Mouse (Mus musculus): ENCODE data around the gene Fhit. TPM values are rescaled to one million over a fixed set of nuclear protein-coding genes. Genes with fewer than 3 reads are reported as not detected.

Gene Fhit
- polyA plus RNA-seq, 1 experiment from 2014 or later, result 13.3 TPM

DNA sequence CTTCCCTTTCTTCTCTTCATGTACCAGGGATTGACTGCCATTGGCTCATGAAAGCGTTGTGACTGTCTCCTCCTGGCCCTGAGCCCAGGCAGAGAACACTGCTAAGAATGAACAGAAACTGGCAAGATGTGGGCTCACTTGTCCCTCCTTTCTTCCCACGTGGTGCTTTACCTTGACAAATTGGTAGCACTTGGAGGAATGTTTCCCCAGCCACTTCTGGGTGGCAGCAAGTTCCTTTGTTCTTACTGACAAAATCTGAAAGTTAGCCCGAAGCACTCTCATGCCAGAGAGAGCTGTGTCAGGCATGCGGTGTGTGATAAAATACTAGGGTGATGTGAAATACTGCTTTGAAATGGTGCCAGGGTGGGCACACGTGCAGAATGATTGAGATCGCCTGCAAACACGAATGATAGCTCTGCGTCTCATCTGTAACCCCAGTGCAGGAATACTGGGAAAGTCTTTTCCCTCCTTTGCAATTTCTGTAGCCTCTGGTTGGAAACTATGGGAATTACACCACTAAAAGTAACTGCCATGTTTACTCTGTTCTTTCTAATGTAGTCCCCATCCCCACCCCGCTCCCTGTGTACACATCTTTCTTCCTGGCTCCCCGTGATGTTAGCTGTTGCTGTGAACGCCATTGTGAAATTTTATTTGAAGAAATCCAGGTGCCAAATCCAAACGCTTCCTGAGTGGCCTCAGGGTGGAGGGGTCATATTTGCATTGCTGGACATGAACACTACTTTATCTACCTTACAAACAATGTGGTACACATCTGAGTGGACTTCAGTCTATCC, 1555.1 kb downstream of the Fhit start:
- DNase-seq (ENCODE audit: low spot score), result no peak

GRCm38 (mm10) chr14:9600271-9600670, 1561.6 kb downstream of the Fhit start:
- Histone ChIP-seq H3K4me1 (replicated peaks; ENCODE audit: insufficient read depth, low read length) (no peaks in the 10 kb centered on the region), H3K4me3 (replicated peaks; ENCODE audit: low read depth, low read length) (no peak overlapping the region), H3K4me2 (ENCODE audit: low read length) (no peak overlapping the region), H3K9me3 (replicated peaks; ENCODE audit: low read length) (no peaks in the 10 kb centered on the region), H3K36me3 (ENCODE audit: insufficient read depth, low read length) (no peaks in the 10 kb centered on the region), H3K27ac (no peak overlapping the region), H3K27me3 (ENCODE audit: insufficient read depth, low read length) (no peaks in the 10 kb centered on the region), H3K9ac (ENCODE audit: low read depth, low read length) (no peak overlapping the region)
- ATAC-seq (replicated peaks; ENCODE audit: low FRiP score, low read depth) (no peak), DNase-seq (ENCODE audit: low spot score) (no peak)
- TF ChIP-seq CTCF (IDR thresholded peaks at IDR 0.05; ENCODE audit: low read depth), result no peak

More for the DNA sequence above, 1555.1 kb downstream of the Fhit start:
- H3K27me3 ChIP-seq (ENCODE audit: insufficient read depth, low read length), result no peaks in the 10 kb centered on the region
- no peak overlapping the region for H3K4me3 ChIP-seq (replicated peaks; ENCODE audit: low read depth, low read length)
- 66% methylated on average over 12 of the region's 12 CpGs for WGBS
- H3K36me3 ChIP-seq (ENCODE audit: insufficient read depth, low read length), result no peaks in the 10 kb centered on the region
- no peak overlapping the region for H3K27ac ChIP-seq
- H3K9ac ChIP-seq (ENCODE audit: low read depth, low read length), result no peak overlapping the region
- no peaks in the 10 kb centered on the region for H3K9me3 ChIP-seq (replicated peaks; ENCODE audit: low read length)
- no peaks in the 10 kb centered on the region for H3K4me1 ChIP-seq (replicated peaks; ENCODE audit: insufficient read depth, low read length)
- no peak for TF ChIP-seq CTCF (IDR thresholded peaks at IDR 0.05; ENCODE audit: low read depth)
- no peak overlapping the region for H3K4me2 ChIP-seq (ENCODE audit: low read length)
- no peak for ATAC-seq (replicated peaks; ENCODE audit: low FRiP score, low read depth)

- DNase-seq (ENCODE audit: low spot score), result no peak
- Histone ChIP-seq H3K27ac (no peak overlapping the region), H3K4me2 (ENCODE audit: low read length) (no peak overlapping the region), H3K9ac (ENCODE audit: low read depth, low read length) (no peak overlapping the region), H3K4me1 (replicated peaks; ENCODE audit: insufficient read depth, low read length) (no peaks in the 10 kb centered on the region), H3K4me3 (replicated peaks; ENCODE audit: low read depth, low read length) (no peak overlapping the region), H3K27me3 (ENCODE audit: insufficient read depth, low read length) (no peaks in the 10 kb centered on the region), H3K36me3 (ENCODE audit: insufficient read depth, low read length) (no peaks in the 10 kb centered on the region), H3K9me3 (replicated peaks; ENCODE audit: low read length) (no peaks in the 10 kb centered on the region)
- no peak for TF ChIP-seq CTCF (IDR thresholded peaks at IDR 0.05; ENCODE audit: low read depth)
- no peak for ATAC-seq (replicated peaks; ENCODE audit: low FRiP score, low read depth)
- WGBS, result 56% methylated on average over 5 of the region's 5 CpGs
Observed at GRCm38 (mm10) chr14:9597460-9597977, 1564.3 kb downstream of the Fhit start.

DNA sequence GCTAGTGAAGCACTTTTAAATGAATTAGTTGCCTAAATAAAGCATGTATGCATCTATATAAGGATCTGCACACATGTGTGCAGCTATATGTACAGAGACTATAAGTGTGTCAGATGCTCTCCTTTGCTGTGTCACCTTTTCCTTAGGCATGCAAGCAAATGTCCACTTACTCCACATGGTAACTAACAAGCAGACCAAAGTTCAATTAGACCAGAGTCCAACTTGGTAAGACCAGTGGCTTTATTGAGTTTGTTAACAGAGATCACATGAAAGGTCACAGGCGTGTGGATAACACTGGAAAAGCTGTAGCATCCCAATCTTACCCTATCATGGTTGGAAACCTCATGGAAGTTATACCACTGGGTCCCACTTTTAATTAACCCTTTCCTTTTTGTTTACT, 1572.7 kb downstream of the Fhit start:
- Histone ChIP-seq H3K9ac (ENCODE audit: low read depth, low read length) (no peak overlapping the region), H3K27ac (no peak overlapping the region), H3K4me2 (ENCODE audit: low read length) (no peak overlapping the region), H3K27me3 (ENCODE audit: insufficient read depth, low read length) (no peaks in the 10 kb centered on the region), H3K4me3 (replicated peaks; ENCODE audit: low read depth, low read length) (no peak overlapping the region), H3K9me3 (replicated peaks; ENCODE audit: low read length) (no peaks in the 10 kb centered on the region), H3K4me1 (replicated peaks; ENCODE audit: insufficient read depth, low read length) (no peaks in the 10 kb centered on the region), H3K36me3 (ENCODE audit: insufficient read depth, low read length) (no peaks in the 10 kb centered on the region)
- WGBS, result 94% methylated on average over 1 of the region's 1 CpGs
- no peak for DNase-seq (ENCODE audit: low spot score)
- no peak for TF ChIP-seq CTCF (IDR thresholded peaks at IDR 0.05; ENCODE audit: low read depth)
- ATAC-seq (replicated peaks; ENCODE audit: low FRiP score, low read depth), result no peak

GRCm38 (mm10) chr14:9587900-9588299, 1573.9 kb downstream of the Fhit start:
- no peaks in the 10 kb centered on the region for H3K27me3 ChIP-seq (ENCODE audit: insufficient read depth, low read length)
- TF ChIP-seq CTCF (IDR thresholded peaks at IDR 0.05; ENCODE audit: low read depth), result no peak
- H3K9ac ChIP-seq (ENCODE audit: low read depth, low read length), result no peak overlapping the region
- H3K9me3 ChIP-seq (replicated peaks; ENCODE audit: low read length), result no peaks in the 10 kb centered on the region
- H3K4me2 ChIP-seq (ENCODE audit: low read length), result no peak overlapping the region
- no peaks in the 10 kb centered on the region for H3K36me3 ChIP-seq (ENCODE audit: insufficient read depth, low read length)
- no peak for ATAC-seq (replicated peaks; ENCODE audit: low FRiP score, low read depth)
- no peak for DNase-seq (ENCODE audit: low spot score)
- 93% methylated on average over 4 of the region's 4 CpGs for WGBS
- H3K27ac ChIP-seq, result no peak overlapping the region
- no peak overlapping the region for H3K4me3 ChIP-seq (replicated peaks; ENCODE audit: low read depth, low read length)
- no peaks in the 10 kb centered on the region for H3K4me1 ChIP-seq (replicated peaks; ENCODE audit: insufficient read depth, low read length)

GRCm38 (mm10) chr14:9583227-9584155, 1578.3 kb downstream of the Fhit start:
- Histone ChIP-seq H3K27me3 (ENCODE audit: insufficient read depth, low read length) (no peaks in the 10 kb centered on the region), H3K9ac (ENCODE audit: low read depth, low read length) (no peak overlapping the region), H3K4me1 (replicated peaks; ENCODE audit: insufficient read depth, low read length) (no peaks in the 10 kb centered on the region), H3K36me3 (ENCODE audit: insufficient read depth, low read length) (no peaks in the 10 kb centered on the region), H3K4me3 (replicated peaks; ENCODE audit: low read depth, low read length) (no peak overlapping the region), H3K4me2 (ENCODE audit: low read length) (no peak overlapping the region), H3K9me3 (replicated peaks; ENCODE audit: low read length) (no peaks in the 10 kb centered on the region), H3K27ac (no peak overlapping the region)
- TF ChIP-seq CTCF (IDR thresholded peaks at IDR 0.05; ENCODE audit: low read depth), result no peak
- ATAC-seq (replicated peaks; ENCODE audit: low FRiP score, low read depth) (no peak), DNase-seq (ENCODE audit: low spot score) (no peak)
- 85% methylated on average over 8 of the region's 8 CpGs for WGBS
